Mouse (Mus musculus) mesoderm, embryonic 11.5 days (tissue): Measurements from ENCODE around the gene Vps52.
"Not testable (repeated sequence)": the region's sequence is repeated elsewhere in the genome, so short reads cannot be mapped to it uniquely, and the experiment has no call there.

Source experiments
- DNase-seq: peaks from one replicate; pipeline ENCODE4 v3.0.0-alpha.2; 2012; ENCODE audit warnings: low read depth, low spot score

Vps52 gene

GRCm38 (mm10) chr17:33941381-33941780, 14.2 kb upstream of the Vps52 start:
- DNase-seq = no peak

- DNase-seq = no peak
These were observed 12.2 kb upstream of the Vps52 start for GRCm38 (mm10) chr17:33943454-33943853.

DNA sequence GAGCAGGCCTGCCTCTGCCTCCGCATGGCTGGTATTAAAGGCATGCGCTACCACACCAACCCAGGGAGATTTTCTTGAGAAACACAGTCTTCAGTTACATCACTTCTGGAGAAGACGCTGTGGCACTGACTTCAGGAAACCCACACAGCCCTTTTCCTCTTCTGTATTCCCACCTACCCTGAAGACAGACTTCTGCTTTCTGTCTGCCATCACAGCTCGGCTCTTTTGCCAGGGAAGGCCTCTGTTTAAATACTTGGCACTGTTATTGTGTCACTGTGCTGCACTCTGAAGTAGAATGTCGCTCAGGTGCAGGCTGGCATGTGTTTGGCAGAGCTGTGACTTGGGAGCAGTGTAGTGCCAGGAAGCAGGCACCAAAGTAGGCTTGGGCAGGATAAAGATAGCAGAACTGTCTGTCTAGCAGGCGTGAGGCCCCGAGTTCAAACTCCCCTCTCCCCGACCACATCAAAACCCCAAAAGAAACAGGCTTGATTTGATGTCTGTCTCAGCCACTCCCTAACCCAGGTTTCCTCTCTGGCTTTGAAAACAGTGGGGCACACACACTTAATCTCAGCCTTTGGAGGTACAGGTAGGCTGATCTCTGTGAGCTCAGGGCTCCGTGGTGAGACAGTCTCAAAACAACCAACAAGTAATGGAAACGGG, 8.1 kb upstream of the Vps52 start:
- no peak for DNase-seq

- no peak for DNase-seq
These were observed 7.3 kb upstream of the Vps52 start for GRCm38 (mm10) chr17:33948090-33948904.

- no peak for DNase-seq
These were observed 6.6 kb upstream of the Vps52 start for GRCm38 (mm10) chr17:33948905-33949537.

DNA sequence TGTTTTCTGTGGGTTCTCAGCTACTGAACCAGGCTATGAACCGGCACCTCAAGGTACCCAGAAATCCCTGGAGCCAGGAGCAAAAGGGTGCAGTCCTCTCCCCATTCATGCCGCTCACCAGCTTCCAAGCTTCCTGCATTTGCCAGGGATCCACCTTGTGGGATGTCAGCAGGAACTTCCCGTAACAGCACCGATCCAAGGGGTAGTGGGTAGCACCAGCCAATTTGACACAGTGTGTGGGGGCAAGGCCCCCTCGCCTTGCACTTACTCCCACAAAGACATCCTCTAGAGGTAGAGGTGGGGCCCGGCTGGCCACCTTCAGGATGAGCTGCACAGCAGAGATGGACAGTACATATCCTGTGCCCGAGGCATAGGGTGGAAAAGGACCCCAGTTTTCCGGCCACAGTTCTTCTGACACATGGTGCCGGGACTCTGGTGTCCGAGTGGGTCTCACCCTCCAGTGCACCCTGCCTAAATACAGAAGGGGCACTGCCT, 5.4 kb upstream of the Vps52 start:
- DNase-seq = no peak

- DNase-seq = peak; percentile 93
These were observed 4.3 kb upstream of the Vps52 start, which contains the start of gene B3galt4 for GRCm38 (mm10) chr17:33951021-33951946. TSS of gene B3galt4 (minus strand) at chr17:33951488.

DNA sequence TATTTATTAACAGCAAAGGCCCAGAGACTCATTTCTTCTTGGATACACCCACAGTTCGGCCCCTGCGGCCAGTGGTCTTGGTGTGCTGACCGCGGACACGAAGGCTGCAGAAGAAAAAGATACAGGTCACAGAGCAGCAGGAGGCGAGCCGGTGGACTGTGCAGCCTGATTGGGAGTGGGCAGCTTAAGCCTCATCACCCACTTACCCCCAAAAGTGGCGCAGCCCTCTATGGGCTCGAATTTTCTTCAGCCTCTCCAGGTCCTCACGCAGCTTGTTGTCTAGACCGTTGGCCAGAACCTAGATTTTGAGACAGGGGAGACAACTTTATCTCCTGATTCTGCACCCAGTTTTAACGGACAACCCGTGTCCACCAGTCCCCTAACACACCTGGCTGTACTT, 3.6 kb upstream of the Vps52 start:
- not testable (repeated sequence) for DNase-seq

GRCm38 (mm10) chr17:33952879-33953278, 2.7 kb upstream of the Vps52 start:
- DNase-seq = no peak

DNA sequence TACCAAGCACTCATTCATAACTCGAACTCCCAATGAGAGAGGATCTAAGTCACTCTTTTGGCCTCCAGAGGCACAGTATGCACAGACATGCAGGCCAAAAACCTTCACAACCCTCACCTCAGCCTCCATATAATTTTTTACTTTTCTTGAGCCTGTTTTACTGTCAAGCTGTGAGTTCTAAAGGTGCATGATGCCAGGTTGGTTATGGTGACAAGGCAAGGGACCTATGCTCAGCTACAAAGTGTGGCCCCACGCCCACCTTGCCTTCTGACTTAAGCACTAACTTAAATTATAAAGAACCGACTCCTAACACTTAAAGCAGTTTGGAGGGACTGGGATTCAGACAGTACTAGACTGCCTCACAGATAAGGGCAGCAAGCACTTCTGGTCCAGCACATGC, 2.3 kb upstream of the Vps52 start:
- no peak for DNase-seq

DNA sequence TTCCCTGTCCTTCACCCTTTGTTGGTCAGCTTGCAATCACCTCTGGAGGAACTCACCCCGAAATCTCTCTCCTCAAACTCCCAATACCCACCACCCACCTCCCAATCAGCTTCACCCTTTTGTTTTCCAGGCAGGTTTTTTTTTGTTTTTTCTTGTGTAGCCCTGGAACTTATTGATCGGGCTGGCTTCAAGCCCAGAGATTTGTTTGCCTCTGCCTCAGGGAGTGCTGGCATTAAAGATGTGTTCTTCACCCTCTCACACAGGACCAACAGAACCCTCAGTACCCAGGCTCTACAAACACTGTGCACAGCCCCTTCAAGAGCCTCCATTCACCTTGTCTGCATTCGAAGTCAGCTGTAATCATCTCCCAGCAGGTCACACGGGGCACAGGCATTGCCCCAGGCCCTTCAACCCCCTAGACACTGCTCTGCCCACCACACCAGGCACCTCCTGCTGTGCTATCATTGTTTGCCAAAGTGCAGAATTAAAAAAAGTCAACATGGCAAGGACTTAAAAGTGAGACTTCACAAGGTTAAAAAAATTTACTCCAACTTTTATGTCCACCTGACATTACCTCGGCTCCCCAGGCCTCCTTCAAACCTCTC, 1.5 kb upstream of the Vps52 start:
- no peak for DNase-seq

DNA sequence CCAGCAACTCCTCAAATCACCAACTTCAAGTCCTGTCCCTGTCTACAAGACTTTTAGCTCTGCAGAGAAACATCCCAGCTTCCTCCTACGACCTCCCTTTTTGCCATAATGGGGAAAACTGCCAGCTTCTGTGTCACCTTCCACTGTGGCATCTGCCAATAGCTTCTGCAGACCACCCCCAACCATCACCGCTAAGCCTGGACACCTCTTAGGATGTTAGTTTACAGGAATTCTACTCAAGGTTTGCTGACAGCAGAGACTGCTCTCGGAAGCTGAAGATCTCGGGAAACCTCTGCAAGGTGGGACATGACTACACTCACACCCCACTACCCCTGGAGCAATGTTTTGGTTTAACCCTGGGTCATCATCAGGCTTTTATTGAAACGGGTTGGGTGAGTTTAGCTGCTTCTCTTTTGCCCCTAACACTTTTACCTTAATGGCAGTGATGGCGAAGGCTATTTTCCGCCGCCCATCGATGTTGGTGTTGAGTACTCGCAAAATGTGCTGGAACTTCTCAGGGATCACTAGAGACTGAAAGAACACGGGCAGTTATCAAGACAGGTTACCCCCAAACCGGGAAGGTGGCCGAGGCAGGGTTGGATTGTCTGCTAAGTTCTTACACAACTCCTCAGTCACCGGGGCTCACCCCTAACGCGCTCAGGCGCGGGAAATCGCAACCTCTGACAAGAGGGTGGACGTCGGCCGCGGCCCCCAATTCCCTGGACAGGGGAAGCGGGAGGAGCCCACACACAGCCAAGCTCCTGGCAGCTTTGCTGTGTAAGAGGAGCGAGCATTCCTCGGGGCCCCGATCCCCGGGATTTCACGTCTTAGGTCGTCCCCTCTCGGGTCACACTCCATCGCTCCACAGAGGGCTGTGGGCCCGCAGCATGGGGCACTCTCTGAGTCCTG, 712 bp upstream of the Vps52 start:
- DNase-seq = no peak

DNA sequence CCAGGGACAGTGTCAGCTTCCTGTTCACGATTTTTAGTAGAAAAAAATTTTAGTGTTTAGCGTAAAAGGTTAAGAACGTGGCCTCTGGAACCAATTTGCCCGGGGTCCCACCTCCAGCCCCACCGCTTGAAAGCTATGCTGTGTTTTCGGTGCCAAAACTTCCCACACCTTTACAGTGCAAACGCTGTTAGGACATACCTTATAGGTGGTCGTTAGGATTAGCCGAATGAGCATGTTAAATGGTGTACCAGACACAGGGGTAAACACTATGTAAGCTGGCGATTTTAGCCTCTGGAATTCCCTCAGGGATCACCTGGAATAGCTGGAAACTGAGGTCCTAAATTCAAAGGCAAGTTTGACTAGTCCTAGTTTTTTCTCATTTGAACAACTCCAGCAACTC, 724 bp downstream of the Vps52 start:
- DNase-seq = no peak

DNA sequence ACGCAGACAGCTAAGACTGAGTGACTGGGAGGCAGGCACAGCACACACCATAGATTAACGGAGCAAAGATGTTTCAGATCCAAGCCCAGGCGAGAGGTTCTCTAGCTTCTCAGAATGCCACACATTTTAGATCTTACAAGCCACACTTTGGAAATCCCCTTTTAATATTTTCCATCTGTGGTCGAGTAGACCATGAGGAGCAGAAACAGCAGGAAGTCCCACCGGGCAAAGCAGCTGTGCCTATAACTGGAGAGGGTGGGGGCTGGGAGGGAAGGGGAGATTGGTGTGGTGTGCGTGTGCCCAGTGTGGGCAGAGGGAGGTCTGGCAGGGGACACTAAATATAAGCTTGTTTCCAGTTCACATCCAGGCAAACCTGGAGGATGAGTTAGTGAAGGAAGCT, 1.9 kb downstream of the Vps52 start:
- no peak for DNase-seq

DNA sequence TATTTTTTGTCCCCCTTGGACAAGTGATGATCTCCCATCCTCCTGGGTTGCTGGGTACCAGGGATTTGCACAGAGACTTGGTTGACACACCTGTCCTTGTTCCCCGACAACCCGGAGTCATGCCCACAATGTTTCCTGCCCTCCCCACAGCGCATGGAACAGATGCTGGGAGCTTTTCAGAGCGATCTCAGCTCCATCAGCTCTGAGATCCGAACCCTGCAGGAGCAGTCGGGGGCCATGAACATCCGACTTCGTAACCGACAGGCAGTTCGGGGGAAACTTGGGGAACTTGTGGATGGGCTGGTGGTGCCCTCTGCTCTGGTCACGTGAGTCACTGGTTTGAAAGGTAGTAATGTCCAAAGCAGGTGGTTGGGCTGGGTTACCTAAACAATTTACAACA, 2.8 kb downstream of the Vps52 start:
- no peak for DNase-seq

DNA sequence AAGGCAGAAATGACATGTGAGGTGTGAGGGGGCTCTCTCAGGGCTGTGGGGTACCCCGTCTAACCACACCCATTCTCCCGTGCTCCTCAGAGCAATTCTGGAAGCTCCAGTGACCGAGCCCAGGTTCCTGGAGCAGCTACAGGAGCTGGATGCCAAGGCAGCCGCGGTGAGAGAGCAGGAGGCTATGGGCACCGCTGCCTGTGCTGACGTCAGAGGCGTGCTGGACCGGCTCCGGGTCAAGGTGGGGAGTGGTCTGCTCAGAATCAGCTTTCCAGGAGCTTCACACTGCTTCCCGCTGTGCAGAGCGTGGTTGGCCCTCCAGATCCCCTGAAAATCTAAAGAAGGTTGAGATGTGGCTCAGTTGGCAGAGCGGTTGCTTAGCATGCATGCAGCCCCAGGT, 3.5 kb downstream of the Vps52 start:
- no peak for DNase-seq

DNA sequence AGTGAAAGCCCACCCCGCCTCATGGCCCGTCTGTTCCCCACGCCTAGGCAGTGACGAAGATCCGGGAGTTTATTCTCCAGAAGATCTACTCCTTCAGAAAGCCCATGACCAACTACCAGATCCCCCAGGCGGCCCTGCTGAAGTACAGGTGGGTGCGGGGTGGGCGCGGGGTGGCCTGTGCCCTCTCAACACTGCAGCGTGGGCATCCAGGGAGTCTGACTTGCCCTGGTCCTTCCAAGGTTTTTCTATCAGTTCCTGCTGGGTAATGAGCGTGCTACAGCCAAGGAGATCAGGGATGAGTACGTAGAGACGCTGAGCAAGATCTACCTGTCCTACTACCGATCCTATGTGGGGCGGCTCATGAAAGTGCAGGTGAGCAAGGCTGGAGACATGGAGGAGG, 4.3 kb downstream of the Vps52 start:
- DNase-seq = no peak

- no peak for DNase-seq
These were observed 7.3 kb downstream of the Vps52 start for GRCm38 (mm10) chr17:33962876-33963275.

GRCm38 (mm10) chr17:33965082-33965845, 9.7 kb downstream of the Vps52 start:
- no peak for DNase-seq
